Mouse (Mus musculus): ENCODE results near the gene Adgrg3.

The Adgrg3 gene

DNA sequence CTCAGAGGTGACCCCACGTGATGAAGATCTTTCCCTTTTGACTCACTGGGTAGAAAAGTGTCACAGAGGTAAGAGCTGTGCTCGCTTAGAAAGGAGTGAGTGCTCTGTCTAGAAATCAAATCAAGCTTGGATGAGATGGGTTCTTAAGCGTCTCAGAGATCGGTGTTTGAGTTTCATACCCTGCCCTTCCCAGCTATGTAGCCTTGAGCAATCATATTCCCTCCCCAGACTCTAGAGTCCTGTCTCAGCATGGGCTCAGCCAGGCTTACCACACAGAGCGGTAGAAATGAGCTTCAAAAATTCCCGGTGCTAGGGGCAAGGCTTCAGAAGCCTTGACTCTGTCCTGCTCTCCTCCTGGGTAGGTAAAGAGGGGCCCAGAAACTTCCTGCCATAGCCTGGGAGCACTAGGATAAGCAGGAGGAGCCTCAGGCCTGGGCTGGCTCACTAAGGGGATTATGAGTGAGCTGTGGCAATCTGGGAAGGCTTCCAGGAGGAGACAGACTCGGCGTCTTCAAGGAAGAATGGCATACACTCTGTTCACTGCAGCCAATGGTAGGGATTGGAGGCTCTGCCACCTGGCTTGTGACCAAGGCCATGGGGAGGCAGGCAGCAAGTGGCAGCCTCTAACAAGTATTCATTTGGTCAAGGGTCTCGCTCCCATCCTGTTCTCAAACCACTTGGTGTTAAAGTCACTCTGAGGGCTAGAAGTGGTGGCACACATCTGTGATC, 24.3 kb upstream of the Adgrg3 start:
- no peak for DNase-seq

DNA sequence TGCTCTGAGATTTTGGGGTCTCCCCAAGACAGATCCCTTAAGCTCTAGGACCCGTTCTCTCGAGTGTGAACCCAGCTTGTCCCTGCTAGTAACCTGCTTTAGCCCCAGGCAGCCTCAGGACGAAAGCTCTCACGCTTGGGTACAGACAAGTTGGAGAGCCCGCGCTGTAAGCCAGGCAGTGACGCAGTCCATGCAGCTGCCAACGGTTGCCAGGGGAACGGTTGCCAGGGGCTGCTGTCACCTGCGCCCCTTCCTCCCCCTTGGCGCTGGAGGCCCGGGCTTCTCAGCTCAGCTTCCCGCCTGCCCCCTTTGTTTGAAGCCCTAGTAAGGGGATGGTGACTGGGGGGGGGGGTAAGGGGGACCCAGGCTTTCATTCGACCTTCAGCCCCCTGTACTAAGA, 23.5 kb upstream of the Adgrg3 start:
- peak; percentile 94 for DNase-seq

DNA sequence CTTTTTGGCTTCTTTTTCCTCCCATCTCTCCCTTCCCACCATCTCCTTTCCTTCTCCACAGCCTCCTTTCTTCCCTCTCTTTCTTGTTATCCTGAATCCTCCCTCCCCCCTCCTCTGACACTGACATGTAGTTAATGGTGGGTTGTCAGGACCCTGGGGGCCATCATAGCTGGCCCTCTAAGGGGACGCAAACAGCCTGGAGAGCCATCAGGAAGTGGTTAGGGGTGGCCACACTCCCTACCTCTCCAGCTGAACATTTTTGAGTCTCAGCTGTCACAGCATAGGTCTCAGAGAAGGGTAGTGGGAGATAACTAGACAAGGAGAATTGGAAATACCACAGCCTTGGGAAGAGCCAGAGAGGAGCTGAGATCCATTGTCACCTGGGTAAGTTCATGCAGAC, 23.0 kb upstream of the Adgrg3 start:
- DNase-seq, result no peak

DNA sequence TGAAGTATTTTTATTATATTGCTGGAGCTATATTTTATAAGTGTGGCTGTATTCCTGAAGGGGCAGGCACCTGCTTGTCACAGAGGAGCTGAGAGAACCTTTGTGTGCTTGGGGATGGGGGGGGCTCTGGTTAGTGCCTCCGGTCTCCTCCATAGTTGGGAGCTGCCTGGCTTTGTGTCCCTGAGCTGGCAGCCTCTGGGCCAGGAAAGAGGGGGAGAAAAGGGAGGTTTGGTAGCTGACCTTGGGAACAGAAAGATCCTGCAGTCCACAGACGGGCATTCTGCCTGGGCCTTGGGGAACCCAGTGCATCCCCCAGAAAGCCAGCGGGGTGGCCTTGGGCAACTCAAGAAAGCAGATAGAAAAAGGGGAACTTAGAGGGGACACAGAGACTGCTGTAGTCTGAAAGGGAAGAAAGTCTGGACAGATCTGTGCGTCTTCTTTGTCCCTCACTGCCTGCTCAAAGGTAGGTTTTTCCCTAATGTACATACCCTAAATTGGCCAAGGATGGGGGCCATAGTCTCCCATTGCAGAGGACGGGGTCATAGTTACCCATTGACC, 22.1 kb upstream of the Adgrg3 start:
- no peak for DNase-seq

DNA sequence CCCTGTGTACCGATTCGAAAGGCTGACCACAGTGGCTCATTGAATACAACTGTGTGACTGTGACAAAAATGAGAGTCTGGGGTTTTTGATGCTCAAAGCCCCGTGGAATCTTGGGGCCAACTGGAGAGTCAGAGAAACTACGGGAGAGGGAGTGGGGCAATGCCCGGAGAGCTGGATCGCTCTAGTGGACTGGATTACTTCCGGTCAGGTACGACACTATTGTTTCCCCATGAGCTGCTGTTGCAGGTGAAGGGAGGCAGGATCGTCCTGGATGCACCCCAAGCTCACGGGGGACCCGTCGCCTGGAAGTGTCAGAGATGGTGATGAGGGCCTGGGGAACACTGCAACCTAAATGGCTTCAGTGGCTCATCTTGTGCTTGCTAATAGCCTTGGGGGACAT, 21.5 kb upstream of the Adgrg3 start:
- no peak for DNase-seq

DNA sequence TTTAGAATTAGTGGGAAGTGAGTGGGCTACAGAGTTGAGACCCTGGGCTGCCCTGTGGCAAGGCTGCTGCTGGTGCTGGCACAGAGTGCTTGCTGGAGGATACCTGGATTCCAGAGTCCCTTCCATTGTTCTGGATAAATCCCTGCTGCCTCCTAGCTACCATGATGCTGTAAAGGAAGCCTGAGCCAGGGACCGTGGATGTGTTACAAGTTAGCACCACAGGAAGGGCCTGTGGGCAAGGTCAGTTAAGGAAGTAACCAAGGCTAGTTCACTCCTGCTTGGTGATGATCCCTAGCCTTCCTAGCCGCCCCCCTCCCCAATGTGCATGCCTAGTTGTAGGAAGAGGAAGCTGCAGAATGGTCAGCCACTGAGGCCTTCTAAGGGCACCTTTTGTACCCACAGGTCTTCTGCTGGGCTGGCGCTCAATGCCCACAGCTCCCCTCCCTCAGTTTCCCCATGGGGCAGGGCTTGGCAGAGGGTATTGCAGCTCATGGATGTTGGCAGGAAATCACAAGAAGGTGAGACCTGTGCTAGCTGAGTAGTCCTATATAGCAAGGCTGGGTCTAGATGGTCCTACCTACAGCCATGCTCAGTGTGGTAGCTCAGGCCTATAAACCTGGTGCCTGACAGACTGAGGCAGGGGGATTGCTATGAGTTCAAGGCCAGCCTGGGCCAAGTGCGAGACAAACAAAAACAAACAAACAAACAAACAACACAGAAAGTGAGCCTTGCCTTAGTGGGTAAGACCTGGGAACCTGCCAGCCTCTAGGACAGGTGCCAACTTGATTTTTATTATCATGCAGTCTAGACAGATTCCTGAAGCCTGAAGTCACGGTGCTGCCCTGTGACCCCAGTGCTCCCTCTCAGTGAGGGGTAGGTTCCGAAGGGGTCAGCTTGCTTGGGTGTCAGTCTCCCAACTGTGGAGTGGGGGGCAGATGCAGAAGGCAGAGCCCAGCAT, 20.3 kb upstream of the Adgrg3 start:
- no peak for DNase-seq

DNA sequence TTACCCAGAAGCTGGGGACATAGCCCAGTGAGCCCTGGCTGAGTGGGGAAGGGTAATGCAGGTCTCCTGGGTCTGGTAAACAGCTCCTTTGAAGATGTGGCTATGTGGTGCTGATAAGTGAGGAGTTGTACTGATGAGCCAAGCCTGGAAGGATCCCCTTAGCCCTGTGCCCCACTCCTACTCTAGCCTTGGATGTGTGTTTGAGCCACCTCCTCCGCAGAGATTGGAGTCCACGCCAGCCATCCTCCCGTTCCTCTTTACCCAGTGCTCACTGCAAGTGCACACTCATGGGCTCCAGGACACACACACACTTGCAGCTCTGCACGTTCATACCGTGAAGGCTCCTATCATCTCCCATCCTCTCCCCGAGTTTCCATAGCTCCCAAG, 19.6 kb upstream of the Adgrg3 start:
- DNase-seq, result no peak

DNA sequence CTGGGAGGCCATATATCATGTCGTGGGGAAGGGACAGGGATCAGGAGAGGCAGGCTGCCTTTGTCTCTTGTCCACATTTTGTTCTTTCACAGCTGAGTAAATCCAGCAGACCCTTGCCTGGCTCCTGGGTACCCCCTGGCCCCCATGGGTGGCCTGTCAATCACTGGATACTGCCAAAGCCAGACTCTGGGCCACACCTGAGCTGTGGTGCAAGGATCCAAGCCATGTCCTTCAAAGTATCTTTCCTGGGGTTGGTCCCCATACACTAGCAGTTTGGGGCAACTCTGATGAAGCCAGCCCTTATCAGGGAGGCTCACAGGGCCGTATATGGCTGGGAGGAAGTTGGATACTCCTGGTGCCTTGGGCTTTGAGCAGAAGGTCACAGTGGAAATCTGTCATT, 19.1 kb upstream of the Adgrg3 start:
- no peak for DNase-seq

DNA sequence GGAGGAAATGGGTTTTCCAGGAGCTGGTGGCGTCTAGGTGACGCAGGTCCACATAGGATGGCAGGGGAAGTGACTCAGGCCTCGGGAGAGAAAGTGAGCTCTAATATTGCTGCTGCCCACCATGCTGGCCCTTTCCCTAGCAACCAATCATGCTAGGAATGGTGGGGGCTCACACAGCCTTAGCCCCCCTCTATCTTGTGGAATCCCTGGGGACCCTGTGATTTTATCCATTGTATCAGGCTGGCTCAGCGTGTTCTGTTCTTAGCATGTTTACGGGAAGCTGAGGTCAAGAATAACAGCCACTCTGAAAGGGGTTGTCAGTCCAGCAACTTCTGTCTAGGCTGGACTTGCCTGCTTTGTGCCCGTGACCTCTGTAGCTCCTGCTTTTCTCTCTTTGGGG, 18.5 kb upstream of the Adgrg3 start:
- no peak for DNase-seq

DNA sequence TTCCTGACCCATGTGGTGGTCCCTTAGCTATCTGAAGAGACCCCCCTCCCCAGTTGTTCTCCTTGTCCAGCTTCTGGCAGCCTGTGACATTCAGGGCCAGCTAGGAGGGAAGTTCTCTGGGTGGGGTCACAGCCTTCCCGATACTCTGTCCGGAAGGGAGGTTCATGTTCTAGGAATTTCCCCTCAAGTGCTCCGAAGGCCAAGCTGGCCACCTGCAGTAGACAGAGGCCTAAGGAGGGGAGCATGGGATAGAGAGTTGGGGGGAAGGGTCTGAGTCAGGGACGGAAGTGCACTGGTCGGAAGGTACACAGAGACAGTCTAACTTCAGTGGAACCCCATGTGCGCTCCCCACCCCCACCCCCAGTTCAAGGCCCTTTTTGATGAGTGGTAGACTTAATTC, 17.5 kb upstream of the Adgrg3 start:
- DNase-seq, result no peak

DNA sequence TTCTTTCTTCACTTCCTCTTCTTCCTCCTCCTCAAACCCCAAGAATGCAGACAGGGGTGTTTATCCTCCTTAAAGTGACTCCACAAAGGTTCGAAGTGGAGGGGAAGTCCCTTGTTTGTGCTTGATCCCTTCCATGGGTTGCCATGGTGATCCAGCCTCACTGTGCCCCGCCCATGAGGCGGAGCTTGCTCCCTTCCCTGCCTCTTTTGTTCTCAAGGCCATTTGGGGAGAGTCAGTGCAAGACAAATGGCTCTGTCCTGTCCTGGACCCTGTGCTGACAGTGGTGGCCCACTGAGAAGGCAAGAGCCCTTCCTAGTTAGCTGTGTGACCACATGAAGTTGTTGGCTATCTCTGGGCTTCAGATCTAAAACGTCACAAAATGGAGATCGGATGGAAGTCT, 16.8 kb upstream of the Adgrg3 start:
- DNase-seq, result peak; percentile 68

DNA sequence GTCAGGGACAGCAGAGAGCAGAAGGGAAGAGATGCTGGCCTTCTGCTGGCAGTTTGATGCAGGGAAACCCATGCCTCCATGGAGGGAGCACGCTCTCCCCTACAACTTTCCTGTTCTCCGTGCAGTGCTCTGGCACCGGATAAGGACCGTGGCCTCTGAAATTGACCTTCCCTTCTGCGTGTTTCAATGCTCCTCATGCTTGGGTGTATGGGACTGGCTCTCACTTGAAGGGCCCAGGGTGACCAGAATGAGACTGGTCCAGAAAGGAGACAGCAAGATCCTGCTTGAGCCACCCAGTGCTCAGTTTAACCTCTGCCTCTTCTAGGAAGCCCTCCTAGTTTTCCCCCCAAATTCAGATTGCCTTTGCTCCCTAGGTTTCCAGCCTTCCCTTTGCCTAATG, 16.3 kb upstream of the Adgrg3 start:
- DNase-seq, result no peak

DNA sequence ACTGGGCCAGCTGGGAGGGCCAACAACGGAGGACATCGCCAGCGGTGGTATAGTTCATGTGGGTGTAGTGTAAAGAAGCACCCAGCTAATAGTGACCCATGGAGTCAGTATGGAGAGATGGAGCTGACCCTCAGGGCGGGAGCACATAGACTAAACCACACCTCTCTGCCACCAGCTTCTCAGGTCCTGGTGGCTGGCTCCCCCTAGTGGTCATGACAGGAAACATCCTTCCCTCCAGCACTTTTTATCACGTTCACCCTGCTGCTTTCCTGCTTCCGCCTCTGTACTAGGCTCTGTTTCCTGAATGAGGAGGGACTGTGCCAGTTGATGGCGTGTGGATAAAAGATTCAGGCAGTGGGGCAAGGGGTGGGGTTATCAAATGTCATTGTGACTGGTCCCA, 15.8 kb upstream of the Adgrg3 start:
- DNase-seq, result peak; percentile 83

DNA sequence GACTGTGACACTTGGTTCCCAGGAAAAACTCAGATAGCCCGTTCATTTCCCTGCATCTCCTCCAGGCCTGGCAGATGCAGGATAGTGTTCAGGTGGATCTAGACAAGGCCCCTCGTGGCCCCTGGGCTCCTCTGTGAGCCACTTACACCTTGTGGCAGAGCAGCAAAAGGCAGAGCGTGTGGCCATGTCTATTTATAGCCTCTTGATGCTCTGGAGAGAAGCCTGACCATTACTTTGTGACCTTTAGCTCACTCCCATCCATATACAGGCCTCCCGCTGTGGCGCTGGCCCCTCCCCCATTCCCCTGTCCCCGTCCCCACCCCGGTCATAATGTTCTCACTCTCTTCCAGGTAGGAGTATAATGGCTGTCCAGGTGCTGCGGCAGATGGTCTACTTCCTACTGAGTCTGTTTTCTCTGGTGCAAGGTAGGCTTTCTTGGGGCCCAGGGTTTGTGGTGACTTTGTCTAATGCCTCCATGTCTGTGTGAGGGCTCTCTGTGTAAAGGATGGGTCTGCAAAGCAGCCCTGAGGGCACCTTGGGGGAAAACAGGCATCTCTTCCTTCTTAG, 15.3 kb upstream of the Adgrg3 start:
- no peak for DNase-seq

DNA sequence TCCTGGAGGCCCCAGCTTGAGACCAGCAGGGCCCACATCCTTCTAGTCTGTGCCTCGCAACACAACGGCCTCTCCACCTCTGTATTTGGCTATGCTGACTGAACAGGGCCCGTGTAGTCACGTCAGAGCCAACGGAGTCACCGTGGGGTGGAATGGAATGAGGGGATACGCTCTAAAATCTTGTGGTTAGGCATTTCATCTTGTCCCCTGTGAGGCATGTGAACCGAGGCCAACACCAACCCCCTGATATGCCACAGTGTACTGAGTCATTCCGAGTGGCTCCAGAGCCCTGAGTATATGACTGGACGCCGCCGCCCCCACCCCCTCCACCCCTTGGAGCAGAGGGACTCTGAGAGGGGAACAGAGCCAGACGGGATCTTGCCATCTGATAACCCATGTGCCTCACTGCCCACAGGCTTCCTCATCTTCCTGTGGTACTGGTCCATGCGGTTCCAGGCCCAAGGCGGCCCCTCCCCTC, 5.0 kb upstream of the Adgrg3 start:
- no peak for DNase-seq

DNA sequence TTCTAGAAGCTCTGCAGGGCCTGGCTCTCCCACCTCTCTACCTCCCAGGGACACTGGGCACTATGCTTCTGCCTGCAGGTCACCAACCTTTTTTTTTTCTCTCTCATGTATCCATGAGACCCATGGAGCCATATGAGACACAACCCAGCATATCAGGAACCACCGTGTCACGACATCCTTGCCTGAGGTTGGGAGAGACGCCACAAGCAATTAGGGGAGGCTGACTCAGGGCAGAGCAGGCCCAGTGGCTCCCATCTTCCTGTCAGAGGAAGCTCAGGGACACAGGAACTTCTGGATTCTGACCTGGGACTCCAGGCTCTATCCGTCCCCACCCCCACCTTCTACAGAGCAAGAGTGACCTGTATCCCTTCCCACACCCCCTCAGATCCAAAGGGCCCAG, 1.6 kb upstream of the Adgrg3 start:
- DNase-seq, result no peak

DNA sequence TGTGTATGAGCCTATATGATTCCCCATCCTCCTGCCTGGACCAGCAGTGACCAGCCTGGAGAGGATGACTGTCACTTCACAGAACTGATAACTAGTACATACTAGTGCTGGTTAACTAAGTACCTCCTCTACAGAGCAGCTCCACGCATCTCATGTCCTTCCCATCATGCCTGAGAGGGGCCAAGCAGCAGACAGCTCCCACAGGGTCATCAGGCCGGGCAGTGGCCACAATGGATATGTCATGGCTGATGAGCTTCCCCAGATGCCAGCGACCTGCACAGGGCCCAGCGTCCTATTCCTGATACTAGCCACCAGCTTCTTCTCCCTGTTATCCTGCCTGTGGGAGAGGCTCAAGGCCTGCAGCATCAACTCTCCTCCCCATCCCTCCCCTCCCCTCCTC, 808 bp upstream of the Adgrg3 start:
- no peak for DNase-seq

DNA sequence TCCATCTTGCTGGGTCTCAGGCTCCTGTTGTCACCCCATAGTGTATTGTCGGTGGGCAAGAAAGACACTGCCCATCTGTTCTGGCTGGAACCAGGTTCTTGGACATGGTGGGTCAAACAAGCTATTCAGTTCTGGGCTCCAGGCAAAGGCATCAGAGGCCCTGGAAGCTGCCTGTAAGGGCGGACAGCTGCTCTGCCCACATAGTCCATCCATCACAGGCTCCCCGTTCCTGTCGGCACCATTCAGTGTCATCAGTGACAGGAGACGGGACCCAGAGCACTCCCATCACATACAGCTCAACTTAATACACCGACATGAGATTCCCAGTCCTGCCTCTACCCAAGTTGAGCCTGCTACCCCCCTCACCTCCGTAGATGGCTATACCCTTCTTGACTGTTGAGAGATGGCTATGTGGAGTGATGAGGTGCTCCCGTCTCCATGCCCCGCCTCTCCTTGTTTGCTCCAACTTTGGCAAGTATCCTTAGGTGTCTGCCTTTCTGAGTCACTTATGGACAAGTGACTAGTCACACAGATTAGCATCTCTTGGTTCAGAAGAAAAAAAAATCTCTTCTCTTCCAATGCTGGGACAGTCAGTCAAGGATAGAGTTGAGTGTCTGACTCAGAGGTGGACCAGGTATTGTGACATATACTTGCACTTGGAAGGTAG, 610 bp downstream of the Adgrg3 start:
- no peak for DNase-seq

DNA sequence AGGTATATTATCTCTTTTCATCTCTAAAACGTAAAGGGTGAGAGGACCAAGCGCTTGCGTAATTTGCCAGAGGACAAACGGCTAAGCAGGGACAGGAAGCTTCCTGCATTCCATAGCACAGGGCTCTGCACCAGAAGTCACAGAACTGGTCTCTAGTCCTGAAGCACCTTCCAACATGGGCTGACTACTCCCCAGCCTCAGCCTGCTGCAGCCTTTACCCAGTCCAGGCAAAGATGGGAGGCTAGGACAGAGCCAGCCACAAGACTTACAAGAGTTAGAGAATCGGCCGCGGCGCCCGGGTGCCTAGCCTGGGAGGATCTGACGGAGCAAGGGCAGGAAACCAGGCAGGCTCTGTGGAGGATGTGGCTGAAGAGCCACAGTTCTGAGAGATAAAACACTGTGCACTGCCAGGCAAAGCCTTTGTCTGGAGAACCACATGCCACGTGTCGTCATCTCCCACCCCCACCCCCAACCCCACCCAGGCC, 2.8 kb downstream of the Adgrg3 start:
- peak; percentile 70 for DNase-seq

DNA sequence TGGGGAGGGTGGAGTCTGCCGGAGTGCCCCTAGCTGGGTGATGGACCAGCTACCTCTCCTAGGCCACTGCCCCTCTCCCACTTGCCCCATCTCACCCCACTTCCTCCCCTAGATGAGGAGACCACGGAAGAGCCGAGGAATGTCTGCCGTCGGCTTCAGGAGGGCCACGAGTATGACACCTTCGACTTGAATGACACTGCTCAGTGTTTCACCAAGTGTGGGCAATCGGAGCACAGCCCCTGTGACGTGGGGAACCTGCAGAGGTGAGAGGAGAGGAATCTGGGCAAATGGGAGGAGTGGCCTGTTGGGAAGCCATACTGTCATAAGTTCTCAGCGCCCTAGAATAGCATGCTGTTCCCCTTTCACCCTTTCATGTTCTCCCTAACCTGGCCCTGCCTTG, 3.3 kb downstream of the Adgrg3 start:
- DNase-seq, result no peak

DNA sequence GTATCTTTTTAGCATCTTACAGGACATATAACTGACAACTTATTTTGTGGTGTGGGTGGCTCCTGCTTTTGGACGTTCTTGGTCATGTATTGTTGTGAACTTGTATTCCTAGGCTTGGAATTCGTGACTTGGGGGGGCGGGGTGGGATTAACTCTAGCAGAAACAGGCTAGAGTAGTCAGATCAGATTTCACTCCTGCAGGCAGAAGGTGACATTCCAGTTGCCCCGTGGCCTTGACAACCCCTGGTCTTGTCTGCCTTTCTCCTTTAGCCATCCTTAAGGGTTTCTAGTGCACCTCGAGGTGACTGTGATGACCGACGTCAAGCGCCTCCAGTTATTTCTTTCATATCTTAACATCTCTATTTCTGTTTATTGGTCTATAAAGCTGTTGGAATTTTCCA, 5.7 kb downstream of the Adgrg3 start:
- no peak for DNase-seq

DNA sequence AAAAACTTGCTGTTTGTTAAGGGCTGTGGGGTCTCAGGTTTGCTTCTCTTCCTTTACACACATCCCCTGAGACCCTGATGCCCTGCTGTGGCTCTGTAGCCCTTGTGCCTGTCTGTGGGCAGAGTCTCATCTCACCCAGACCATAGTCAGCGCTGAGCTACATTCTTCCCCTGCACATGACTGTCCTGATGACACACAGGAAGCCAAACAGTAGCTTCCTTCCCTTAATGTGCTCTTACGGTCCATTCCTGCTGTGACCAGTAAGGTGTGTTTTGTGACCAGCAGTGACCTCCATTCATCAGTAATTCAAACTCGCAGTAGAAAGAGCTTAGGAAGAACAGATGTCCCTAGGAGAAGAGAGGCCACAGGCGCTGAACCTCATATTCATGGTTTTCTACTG, 6.9 kb downstream of the Adgrg3 start:
- no peak for DNase-seq

DNA sequence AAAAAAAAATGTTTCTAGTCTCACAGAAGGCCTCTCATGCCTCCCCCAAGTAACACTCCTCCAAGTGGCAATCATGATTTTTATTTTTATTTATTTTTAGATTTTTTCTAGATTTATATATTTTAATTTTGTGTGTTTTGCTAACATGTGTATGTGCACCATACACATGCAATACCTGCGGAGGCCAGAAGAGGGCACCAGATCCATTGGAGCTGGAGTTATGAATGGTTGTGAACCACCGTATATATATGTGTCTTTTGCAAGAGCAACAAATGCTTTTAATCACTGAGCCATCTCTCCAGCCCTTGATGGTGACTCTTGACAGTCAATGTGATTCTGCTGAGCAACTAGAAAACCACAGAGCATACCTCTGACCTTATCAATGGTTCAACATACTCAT, 7.9 kb downstream of the Adgrg3 start:
- peak; percentile 57 for DNase-seq
